Mouse (Mus musculus) adrenal gland, adult 8-10 months (tissue): ENCODE data around the gene Olfr374. TPM values are rescaled to one million over a fixed set of nuclear protein-coding genes. Genes with fewer than 3 reads are reported as not detected.

ENCODE experiments used
- DNase-seq: peaks from one replicate; pipeline ENCODE4 v3.0.0; 2022
- total RNA-seq, 4 experiments: library from RNA; stranded (reverse); gene quantifications; 2 replicates each; pipeline ENCODE4 v1.2.4; 2022

Olfr374 gene
- total RNA-seq, 4 experiments from 2014 or later, result not detected

DNA sequence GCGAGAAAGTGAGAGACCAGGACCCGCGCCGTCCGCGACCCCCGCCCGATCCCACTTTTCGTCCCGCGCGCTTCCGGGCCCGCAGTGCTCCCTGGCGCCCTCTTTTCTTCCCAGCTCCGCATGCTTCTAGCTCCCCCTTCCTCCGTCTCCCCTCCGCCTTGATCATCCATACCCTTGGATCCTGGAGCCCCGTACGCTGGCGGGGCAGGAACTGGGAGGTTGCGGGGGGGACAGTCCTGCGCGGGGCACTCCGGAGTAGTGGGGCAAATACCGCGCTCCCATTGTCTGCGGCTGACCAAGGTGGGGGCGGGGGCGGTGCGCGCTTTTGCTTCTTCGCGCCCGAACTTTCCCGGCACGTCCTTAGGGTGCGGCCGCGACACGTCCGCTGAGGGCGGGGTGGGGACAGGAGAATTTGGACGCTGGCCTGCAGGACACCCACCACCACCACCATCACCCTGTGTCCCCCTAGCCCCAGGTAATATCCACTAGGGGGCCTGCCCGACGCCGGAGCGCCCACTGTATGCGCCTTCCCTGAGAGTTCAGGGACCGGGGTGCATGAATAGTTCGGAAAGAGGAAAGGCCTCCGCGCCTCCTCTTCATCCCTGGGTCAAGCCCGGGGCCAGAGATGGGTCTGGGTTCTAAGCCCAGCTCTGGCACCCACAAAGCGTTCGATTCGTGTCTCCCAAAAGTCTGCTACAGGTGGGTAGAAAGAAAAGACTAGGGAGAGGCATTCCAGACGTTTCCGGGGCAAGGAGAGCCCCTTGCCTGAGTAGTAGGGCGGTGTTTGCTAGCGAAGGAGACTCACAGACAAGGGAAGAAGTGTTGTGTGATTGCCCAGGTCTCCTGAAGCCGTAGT lies 28.8 kb downstream of the Olfr374 start:
- DNase-seq, result no peak

DNA sequence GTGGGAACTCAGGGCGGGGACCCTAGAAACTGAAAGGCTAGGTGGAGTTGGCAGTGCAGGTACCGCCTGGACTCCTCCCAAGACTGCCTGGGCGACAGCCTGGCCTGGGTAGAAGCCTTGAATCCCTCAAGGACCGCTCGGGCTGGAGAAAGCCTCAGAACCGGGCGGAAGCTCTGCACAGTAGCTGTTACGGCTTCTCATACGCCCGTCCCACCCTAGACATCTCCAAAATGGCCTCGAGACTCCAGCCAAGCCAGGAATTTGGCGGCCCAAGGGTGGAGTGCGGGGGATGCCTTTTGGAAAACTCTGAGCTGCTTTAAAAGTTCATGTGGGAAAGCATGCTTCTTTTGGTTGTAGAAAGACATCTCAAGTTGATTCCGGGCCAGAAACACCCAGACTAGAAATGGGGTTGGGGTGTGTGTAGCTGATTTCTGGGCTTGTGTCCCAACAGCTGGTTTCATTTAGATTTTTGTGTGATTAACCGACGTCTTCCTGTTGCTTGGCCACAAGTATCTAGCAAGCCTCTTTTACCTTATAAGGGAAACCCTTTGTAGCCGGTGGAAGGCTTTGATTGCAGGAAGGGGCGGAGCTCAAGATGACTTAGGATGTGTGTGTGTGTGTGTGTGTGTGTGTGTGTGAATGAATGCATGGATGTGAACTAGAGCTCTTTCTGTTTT lies 29.6 kb downstream of the Olfr374 start:
- peak; percentile 65 for DNase-seq

DNA sequence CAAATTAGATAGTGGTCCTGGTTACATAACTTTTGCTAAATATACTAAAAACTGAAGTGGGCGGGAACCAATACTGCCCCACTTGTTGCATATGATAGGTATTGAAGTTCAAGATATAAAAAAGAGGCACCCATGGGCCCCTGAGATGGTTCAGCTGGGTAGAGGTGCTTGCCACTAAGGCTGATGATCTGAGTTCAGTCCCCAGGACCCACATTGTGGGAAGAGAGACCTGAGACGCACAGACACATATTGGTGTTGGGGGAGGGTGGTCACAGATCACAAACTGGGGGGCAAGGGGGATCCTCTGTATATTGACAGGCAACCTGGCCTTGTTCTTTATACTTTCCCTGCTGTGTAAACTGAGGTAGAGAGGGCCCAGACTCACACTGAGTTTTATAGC lies 30.6 kb downstream of the Olfr374 start:
- DNase-seq, result no peak

DNA sequence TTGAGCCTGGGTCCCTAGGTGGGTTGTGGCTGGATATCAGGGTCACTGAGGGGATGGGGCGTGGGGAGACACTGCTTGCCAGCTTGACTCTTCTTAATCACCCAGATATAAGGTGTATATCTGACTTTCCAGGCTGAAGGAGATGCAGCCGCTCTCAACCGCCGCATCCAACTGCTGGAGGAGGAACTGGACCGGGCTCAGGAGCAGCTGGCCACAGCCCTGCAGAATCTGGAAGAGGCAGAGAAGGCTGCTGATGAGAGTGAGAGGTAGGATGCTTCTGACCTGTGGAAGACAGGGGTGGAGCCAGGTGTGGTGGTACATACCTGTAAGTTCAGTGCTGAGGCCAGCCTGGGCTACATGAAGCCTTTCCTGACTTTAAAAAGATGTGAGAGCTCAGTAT lies 31.6 kb downstream of the Olfr374 start:
- DNase-seq, result no peak

DNA sequence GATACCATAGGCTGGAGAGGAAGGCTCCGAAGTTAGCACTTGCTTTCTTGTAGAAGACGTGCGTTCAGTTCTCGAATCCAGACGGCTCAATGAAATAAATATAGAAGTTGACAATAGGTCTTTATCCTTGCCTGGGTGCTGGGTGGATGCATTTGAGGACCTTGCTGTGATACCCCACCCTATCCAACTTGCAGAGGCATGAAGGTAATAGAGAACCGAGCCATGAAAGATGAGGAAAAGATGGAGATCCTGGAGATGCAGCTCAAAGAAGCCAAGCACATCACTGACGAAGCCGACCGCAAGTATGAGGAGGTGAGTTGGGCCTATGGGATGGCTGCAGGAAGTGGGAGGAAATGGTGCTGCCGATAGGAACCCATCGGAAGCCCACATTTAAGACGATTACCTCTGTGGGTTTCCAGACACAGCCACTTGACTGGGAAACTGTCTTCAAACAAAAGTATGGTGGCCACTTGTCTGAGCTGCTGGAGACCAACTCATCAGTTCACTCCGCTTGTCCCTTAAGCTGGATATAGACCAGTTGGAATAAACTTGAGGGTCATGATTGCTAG lies 36.5 kb downstream of the Olfr374 start:
- DNase-seq, result no peak

DNA sequence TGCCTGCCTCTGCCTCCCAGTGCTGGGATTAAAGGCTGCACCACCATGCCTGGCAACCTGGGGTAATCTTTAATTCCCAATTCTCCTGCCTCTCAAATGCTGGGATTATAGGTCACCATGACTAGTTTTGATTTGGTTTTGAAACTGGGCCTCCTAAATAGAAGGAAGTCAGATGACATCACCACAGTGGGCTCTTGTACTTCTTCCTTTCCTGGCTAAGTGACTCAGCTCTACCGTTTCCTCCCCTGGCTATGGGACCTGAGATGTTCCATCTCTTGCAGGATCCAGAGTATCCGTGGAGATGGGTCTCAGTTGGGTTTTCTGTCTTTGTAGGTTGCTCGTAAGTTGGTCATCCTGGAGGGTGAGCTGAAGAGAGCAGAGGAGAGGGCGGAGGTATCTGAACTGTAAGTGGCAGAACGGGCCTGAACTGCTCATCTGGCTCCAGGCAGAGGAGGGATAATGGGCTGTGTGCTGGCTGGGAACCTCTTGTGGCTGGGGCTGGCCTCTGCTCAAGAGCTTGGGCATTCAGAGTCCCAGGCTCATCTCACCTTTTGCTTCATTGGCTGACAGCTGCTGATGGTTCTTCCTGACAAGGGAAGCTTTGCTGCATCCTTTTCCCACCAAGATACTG lies 37.6 kb downstream of the Olfr374 start:
- DNase-seq, result no peak

DNA sequence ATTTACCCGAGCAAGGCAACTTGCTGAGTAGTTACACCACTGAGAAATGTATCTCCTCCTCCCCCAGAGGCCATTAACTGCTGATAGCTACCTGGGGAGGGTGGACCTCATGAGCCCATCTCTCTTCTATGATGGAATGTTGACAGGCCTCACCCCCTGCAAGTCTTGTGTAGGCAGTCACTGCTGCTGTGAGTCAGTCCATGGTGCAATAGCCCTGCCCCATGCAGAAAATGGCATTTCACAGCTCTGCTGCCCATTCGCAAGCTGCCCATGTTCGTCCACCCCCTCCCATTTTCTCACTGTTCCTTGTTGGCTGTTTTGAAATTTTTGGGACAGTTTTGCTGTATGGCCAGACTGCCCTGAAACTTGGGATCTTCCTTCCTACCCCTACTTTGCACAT lies 38.7 kb downstream of the Olfr374 start:
- DNase-seq, result no peak

DNA sequence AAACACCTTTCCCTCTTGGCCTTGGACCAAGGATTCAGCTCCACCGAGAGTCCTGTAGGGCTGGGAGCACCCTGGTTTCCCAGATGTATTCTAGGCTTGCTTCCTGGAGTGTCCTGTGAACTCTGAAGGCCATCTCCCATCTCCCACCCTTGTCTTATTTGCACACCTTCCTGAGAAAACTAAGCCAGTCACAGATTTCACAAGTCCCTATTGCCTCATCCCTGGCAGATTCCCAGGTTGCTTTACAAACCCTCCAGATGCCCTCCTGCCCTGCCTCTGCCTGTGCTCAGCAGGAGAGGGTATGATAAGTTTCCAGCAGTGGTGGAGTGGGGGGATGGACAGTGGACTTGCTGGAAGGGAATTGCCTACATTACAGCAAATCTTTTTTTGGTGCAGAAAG lies 39.2 kb downstream of the Olfr374 start:
- peak; percentile 58 for DNase-seq

DNA sequence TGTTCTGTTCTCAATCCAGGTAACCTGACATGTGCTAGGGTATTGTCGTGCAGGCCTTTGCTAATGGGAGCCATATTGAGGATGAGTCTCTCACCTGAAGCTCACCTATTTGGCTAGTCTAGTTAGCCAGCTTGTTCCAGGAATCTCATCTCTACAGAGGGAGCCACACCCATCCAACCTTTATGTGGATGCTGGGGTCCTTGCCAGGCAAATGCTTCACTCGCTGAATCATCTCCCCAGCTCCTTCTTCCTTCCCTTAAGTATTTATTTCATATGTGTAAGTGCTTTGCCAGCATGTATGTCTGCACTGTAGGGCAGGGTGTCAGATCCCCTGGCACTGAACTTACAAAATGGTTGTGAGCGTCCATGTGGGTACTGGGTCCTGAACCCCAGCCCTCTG lies 39.7 kb downstream of the Olfr374 start:
- DNase-seq, result no peak

DNA sequence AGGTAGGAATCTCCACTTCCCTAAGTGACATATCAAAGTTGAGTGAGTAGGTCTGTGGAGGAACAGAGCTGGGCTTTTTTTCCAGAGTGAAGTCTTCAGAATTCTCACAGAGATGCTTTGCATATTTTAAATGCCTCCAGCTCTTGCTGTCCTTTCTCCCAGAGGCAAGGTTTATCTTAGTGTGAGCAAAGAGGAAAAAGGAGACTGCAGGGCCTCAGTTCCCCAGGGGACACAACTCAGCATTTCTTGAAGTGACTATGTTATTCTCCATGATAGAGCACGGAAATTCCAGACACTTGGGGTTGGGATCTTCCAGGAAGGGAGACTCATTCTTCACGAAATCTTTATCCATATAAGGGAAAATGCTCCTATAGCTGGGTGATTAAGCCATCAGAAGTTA lies 40.4 kb downstream of the Olfr374 start:
- no peak for DNase-seq

DNA sequence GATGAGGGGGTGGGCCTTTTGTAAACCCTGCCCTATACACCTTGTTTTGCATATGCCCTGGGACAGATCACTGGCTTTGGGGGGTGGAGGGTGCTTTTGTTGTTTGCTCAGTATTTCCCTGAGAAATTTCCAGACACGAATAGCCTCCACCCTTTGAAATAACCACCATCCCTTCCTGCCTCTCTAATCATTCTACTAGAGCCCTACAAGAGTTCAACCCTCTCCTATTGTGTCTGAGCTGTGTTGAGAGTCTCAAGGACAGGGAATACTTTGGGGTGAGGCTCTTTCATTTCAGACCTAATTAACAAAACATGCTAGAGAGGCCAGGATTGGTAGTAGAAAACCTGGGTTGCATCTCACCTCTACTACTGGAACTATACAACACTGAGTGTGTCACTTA lies 42.2 kb downstream of the Olfr374 start:
- no peak for DNase-seq

DNA sequence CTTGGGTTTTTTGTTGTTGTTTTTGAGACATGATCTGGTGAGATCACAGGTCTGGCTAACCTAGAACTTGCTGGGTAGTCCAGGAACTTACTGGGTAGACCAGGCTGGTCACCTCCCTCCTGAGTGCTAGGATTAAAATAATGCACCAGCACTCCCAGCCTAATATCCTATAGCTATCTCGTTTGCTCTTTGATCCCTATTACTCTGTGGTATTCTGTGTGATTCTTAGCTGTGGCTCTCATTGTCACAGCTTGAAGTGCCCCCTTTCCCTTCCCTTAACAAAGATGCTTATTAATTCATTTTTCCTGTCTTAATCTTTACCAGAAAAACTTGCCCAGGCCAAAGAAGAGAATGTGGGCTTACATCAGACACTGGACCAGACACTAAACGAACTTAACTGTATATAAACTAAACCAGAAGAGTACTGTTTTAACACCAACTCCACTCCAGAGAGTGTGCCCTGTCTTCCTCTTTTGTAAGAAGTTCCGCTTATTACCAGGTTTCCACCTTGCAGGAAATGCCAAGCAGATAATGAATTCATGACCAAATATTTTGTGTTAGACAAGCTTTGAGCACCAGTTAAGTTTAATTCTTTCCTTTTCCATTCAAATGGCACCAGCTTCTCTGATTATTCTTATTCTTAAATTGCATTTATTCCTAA lies 44.7 kb downstream of the Olfr374 start:
- no peak for DNase-seq

DNA sequence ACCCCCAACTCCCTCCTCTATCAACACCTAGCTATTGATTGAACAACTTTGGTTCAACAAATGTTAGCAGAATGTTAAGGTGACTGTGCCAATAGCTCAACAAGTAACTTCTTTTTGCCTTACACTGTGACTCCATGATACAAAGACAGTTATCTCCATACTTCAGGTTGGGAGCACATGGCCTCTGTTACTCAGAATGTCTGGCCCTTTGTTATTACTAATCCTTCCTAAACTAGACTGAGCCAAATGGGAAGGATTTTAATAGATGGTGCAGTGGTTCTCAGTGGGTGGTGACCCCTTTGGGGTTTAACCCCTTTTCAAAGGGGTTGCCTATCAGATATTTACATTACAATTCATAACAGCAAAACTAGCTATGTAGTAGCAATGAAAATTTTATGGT lies 46.5 kb downstream of the Olfr374 start:
- DNase-seq, result no peak

DNA sequence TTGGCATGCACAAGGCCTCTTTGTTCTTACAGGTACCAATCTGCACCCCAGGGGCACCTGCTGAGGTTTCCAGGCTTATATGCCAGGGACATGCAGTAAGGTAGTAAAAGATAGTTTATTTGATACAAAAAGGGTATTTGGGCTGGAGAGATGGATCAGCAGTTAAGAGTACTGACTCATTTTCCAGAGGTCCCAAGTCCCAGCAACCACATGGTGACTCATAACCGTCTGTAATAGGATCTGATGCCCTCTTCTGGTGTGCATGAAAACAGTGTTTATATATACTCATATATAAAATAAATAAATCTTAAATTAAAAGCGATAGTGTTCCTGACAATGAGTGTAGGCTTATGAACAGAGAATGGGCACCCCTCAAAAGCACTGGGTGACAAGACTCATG lies 51.3 kb downstream of the Olfr374 start:
- no peak for DNase-seq

DNA sequence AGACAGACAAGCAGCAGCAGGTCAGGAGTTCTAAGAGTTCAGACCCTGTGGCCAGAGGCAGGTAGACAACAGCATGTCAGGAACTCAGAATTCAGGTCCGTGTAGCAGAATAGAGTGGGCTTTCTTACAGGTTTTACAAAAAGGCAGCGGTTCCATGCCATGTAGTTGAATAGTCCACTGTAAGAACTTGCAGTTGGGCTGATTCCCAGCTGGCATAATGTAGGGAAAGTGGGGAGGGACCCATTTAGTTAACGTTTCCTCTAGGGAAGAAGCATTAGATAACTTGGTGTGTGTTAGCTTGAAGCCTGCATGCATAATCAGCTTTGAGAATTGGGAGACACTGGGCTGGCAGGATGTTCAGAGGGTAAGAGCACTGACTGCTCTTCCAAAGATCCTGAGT lies 51.9 kb downstream of the Olfr374 start:
- DNase-seq, result no peak

DNA sequence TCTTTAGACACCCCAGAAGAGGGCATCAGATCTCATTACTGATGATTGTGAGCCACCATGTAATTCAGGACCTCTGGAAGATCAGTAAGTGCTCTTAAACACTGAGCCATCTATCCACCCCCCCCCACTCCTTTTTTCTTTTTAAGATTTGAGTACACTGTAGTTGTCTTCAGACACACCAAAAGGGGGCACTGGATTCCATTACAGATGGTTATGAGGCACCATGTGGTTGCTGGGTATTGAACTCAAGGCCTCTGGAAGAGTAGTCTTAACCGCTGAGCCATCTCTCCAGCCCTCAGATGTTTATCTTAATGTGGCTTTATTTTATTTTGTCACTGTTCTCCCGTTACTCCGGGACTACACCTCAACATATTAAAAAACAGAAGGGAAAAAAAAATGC lies 53.2 kb downstream of the Olfr374 start:
- DNase-seq, result no peak

DNA sequence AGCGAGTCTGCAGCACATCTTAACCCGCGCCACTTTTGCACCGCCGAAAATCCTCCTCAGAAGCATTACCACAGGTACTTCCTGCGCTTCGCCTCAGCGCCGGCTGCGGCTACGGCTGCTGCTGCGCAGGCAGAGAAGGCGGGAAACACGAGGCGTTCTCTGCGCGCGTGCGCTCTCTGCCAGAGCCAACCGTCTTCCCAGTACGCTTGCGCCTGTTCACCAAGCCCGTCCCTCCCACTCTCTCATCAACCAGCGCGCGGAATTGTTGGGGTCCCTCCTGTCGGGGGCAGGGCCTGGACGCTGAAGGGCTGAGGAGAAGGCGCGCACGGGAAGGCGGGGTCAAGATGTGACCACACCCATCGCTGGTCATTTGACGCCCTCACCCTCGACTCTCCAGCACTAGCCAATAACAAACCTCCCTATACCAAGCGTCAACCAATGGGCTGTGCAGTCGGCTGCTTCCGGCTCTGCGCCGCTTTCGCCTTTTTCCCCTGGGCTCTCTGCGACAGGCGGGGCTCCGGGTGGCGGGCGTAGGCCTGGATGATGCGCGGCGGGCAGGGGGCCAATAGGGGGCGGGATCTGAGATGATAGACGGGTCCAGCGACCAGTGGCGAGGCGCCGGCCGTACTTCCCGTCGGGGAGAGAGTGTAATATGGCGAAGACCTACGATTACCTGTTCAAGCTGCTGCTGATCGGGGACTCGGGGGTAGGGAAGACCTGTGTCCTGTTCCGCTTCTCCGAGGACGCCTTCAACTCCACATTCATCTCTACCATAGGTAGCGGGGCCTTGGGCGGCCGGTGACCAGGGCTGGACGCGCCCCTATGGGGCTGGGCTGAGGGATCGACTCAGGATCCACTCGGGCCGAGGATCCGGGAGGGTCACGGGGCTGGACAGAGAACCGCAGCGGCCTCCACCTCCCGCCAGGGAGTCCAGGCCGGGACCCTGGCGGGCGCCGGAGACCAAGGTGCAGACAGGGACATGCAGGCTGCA lies 54.2 kb downstream of the Olfr374 start, which contains the start of gene Rab8a:
Gene Rab8a (plus strand): TSS at position 494 of the 991 bp plus-strand sequence.
- DNase-seq, result peak; percentile 100

DNA sequence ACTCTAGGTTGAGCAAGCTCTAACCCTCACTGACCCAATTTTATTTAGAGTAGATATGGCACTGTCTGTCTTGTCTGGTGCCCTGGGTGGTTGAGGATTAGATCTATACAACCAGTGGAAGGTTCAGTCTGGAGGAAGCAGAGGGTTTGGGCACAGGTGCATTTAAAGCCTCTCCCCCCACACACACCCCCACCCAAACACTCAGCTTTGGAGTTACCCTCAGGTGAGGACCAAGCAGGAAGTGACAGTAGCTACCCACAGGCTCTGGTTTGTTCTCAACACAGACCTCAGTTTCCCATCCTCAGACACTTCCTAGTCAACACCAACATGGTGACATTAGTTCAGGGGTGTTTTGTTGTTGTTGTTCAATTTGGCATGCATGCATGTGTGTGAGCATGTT lies 56.0 kb downstream of the Olfr374 start:
- DNase-seq, result no peak
